Mouse (Mus musculus): ENCODE results near the gene Taar3.

GRCm38 (mm10) chr10:23923941-23924340 is 25.4 kb upstream of the Taar3 start:
- no peak for TF ChIP-seq CTCF (IDR thresholded peaks at IDR 0.05; ENCODE audit: insufficient read depth, low read depth, low read length)
- TF ChIP-seq POLR2A (IDR thresholded peaks at IDR 0.05; ENCODE audit: insufficient read depth, low read depth, low read length): no peak

All from olfactory bulb, adult 2 months (tissue).